Mouse (Mus musculus) hindbrain, embryonic 10.5 days (tissue): Measurements from ENCODE around the gene Sesn1. TPM values are rescaled to one million over a fixed set of nuclear protein-coding genes. Genes with fewer than 3 reads are reported as not detected.
"Not testable (repeated sequence)": the region's sequence is repeated elsewhere in the genome, so short reads cannot be mapped to it uniquely, and the experiment has no call there.

Source experiments
- DNase-seq: peaks from one replicate; pipeline ENCODE4 v3.0.0-alpha.2; 2017; ENCODE audit warnings: low spot score
- H3K27ac ChIP-seq: fragments of 300-500 bp; sonication (generic); 2 replicates; pipeline ENCODE4 v1.5.1; 2016; ENCODE audit warnings: mild to moderate bottlenecking, moderate library complexity
- H3K27me3 ChIP-seq: fragments of 300-500 bp; sonication (generic); 2 replicates; pipeline ENCODE4 v1.6.1; 2016; ENCODE audit warnings: mild to moderate bottlenecking; ENCODE audit not compliant: poor library complexity, insufficient read depth, severe bottlenecking
- H3K36me3 ChIP-seq: fragments of 300-500 bp; sonication (generic); 2 replicates; pipeline ENCODE4 v1.6.1; 2016; ENCODE audit warnings: mild to moderate bottlenecking, moderate library complexity
- H3K4me1 ChIP-seq: fragments of 300-500 bp; sonication (generic); replicated peaks from 2 replicates; pipeline ENCODE4 v1.6.1; 2016; ENCODE audit warnings: mild to moderate bottlenecking
- H3K4me3 ChIP-seq: fragments of 300-500 bp; sonication (generic); 2 replicates; pipeline ENCODE4 v1.5.1; 2016; ENCODE audit warnings: mild to moderate bottlenecking, moderate library complexity
- H3K9me3 ChIP-seq: fragments of 300-500 bp; sonication (generic); 2 replicates; pipeline ENCODE4 v1.6.1; 2016; ENCODE audit warnings: mild to moderate bottlenecking, moderate library complexity
- WGBS: fragments of 180-500 bp; shearing (Covaris S2); methylation state at CpG from one replicate; pipeline ENCODE4 v1.1.7; 2016; 5-methylcytosine and 5-hydroxymethylcytosine counted together
- polyA plus RNA-seq: library from polyadenylated mRNA; unstranded; fragments of >200 nt; fragmentation: Nextera tagmentation; extraction: Ambion mirVana; gene quantifications from 2 replicates; pipeline ENCODE4 v1.2.1, GENCODE M21; 2016

The Sesn1 gene
- polyA plus RNA-seq, 1 experiment from 2014 or later: 18.2 TPM

- WGBS: 92% methylated on average over 10 of the region's 10 CpGs
- H3K36me3 ChIP-seq: not testable (repeated sequence)
Observed at GRCm38 (mm10) chr10:41952354-41952753, 142.6 kb downstream of the Sesn1 start.

DNA sequence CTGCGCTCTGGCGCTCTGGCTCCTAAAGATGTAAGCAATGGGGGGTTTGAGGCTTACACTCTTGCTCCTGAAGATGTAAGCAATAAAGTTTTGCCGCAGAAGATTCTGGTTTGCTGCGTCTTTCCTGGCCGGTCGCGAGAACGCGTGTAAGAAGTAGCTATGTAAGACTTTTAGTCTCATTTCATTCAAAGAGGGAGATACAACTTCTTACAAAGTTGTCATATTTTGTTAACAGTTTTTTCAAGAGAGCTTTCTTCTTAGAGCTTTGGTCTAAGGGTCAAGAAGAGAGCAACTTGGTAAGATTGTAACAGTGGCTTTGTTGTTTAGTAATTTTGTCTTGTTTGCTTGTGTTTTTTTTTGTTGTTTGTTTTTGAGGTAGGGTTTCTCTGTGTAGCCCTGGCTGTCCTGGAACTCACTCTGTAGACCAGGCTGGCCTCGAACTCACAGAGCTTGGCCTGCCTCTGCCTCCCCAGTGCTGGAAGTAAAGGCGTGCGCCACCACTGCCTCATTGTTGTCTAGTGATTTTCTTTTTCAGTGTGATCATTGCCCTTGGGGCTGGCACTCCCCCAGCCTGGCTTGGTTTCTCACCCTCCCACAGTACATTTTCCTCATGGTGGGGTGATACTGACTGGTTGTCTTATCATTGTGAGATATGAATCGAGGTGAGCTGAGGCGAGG, 143.3 kb downstream of the Sesn1 start:
- no peak overlapping the region for H3K27ac ChIP-seq
- H3K9me3 ChIP-seq: no peaks in the 10 kb centered on the region
- no peak overlapping the region for H3K4me3 ChIP-seq
- WGBS: 94% methylated on average over 14 of the region's 14 CpGs
- no peaks in the 10 kb centered on the region for H3K36me3 ChIP-seq
- no peak for DNase-seq
- no peaks in the 10 kb centered on the region for H3K4me1 ChIP-seq
- H3K27me3 ChIP-seq: no peaks in the 10 kb centered on the region

More at GRCm38 (mm10) chr10:41952354-41952753, 142.6 kb downstream of the Sesn1 start:
- not testable (repeated sequence) for H3K27me3 ChIP-seq, DNase-seq, H3K9me3 ChIP-seq, H3K4me3 ChIP-seq, H3K4me1 ChIP-seq, H3K27ac ChIP-seq

DNA sequence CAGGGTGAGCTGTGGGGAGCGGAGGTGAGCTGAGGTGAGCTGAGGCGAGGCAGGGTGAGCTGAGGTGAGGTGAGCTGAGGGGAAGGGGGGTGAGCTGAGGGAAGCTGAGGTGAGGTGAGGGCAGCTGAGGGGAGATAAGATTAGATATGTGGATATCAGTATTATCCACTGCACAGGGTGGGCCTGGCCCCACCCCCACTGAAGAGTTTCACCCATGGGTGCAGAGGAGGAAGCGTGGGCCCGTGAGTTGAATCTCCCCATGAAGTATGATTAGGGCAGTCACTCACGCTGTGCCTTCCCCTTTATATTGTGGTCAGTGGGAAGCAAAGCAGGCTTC, 143.8 kb downstream of the Sesn1 start:
- no peaks in the 10 kb centered on the region for H3K9me3 ChIP-seq
- no peaks in the 10 kb centered on the region for H3K4me1 ChIP-seq
- no peaks in the 10 kb centered on the region for H3K27me3 ChIP-seq
- H3K27ac ChIP-seq: no peak overlapping the region
- H3K36me3 ChIP-seq: no peaks in the 10 kb centered on the region
- no peak overlapping the region for H3K4me3 ChIP-seq
- WGBS: 98% methylated on average over 5 of the region's 5 CpGs
- DNase-seq: no peak

DNA sequence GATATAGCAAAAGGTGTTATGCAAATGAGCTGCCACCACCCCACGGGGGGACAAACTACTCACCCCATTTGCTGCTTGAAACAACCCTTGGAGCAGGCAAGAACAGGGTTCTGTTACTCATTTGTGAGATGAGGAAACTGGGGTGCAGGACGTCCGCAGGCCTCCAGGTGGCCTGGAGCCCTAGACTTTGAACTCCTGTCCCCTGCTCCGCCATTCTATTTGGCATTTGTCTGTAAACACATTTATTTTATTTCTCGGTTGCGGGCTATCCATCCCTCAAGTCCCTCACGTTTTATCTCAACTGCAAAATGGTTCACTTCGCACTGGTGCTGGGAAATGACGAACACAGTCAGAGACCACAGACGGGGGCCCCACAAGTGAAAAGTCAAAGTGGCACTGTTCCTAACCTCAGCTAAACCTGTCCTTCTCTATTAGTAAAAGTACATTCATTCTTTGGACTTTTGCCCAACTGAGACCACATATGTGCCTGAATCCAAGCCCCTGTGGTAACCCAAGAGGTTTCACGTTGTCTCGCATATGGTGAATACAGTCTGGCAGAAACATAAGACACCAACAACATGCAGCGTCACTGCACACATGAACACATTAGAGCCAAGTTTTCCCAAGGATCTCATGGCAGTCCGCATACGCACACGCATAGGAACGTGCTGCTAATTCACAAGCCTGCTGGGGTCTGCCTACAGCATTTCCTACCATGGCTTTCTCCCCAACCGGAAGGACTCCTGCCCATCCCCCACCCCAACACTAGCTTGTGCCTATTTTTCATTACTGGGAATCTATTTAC, 147.9 kb downstream of the Sesn1 start:
- no peak for DNase-seq
- 90% methylated on average over 18 of the region's 18 CpGs for WGBS

More for the DNA sequence above, 147.9 kb downstream of the Sesn1 start:
- H3K4me1 ChIP-seq: peaks cover 1% of the 10 kb centered on the region; the same call in 1 of the 2 replicates
- H3K36me3 ChIP-seq: no peaks in the 10 kb centered on the region
- H3K27ac ChIP-seq: no peak overlapping the region
- no peaks in the 10 kb centered on the region for H3K27me3 ChIP-seq
- 0 out of 2 replicates have a peak, but pooled peaks cover 4% of the 10 kb centered on the region for H3K9me3 ChIP-seq
- H3K4me3 ChIP-seq: no peak overlapping the region

Other genes with a start within 250 kb of the Sesn1 start
- 0.51 and 0.56 TPM in 2 replicates for gene Ccdc162, start 93.3 kb upstream of the Sesn1 start, polyA plus RNA-seq
- gene Cep57l1, start 64 bp upstream of the Sesn1 start, polyA plus RNA-seq: 20.7 and 24.9 TPM in 2 replicates
- 2.6 and 3.5 TPM in 2 replicates for gene Armc2, start 208.5 kb downstream of the Sesn1 start, polyA plus RNA-seq